Mouse (Mus musculus): ENCODE results near the gene C87436.

Gene C87436

DNA sequence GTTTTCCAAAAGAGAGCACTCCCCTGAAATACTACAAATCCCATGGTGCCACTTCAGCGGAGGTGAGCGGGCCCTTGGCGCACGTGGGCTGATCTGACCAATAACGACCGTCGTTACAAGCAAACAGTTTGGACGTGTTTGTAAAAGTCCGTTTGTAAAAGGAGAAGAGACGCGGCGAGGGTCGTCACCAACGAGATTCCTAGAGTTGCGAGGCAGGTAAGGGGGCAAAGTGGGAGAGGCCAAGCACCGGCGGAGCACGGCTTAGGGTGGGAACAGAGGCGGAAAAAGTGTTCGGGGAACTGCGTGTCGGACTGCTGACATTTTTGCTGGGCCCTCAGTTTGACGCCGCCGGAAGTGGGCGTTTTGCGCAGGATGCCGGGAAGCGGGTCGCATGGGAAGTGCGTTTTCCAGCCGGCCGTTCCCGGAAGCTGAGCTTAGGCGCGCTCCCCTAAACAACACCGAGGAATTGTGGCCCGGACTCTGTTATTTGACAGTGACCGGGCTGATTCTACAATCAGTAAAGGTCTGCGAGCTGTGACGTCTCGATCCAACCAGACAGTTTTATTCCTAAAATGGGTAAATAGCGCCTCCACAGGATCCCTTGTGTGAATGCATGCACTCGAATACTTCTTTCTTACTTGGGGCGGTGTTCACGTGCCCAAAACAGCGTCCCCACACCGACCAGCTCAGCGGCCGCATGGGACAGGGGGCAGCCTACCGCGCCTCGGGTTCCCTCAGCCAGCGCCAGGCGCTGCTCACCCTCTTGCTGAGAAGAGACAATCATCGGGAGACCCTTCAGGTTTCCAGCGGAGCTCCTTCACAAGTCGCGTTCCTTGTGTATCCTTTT, at the start of gene C87436:
C87436 (plus strand) TSS at position 103 of the 847 bp plus-strand sequence.
- ATAC-seq (ENCODE audit: low TSS enrichment): peak; percentile 88

DNA sequence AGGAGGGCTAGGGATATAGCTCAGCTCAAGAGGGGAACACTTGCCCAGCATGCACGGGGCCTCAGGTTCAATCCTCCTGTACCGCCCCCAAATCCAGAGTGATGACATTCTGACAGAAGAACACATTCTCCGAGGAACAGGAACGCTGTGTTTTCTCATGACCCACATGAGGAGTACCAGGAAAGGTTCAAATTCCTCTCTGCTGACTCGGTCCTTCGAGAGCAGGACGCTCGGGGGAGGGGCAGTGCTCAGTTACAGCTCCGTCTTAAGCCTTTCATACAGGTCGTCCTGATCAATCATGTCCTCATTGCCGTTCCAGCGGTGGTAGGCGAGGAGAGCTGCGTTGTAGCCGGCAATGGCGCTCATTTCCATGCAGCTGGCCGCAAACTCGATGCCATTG, 49.7 kb upstream of the C87436 start:
- ATAC-seq (ENCODE audit: low TSS enrichment): no peak

DNA sequence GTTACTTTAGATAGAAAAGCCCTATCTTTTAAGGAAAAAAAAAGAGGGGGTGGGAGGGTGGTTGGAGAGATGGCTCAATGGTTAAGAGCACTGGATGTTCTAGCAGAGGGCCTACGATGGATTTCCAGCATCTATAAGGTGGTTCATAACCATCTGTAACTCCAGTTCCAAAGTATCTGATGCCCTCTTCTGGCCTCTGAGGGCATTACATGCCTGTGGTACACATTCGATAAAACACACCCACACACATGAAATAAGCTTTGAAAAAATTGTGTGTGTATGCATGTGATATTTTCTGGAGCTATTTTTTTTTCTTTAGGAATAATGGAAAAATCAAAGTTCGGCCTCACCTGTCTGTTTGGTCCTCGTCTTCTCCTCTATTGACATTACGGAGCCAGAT, 46.8 kb upstream of the C87436 start:
- ATAC-seq (ENCODE audit: low TSS enrichment): no peak

DNA sequence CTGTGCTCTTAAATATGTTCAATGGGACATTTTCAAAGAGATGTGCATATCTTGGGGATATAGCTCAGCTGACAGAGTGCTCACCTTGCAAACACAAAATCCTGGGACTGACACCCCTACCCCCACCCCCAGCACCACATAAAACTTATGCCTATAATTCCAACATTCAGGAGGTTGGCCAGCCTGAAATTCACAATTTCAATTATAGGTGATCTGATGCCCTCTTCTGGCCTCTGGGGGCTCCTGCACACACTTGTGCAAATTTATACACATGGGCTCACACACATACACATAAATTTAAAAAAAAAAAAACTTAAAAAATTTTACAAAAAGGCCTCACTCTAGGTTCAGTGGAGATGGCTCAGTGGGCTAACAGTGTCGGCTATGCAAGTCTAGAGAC, 45.0 kb upstream of the C87436 start:
- no peak for ATAC-seq (ENCODE audit: low TSS enrichment)

DNA sequence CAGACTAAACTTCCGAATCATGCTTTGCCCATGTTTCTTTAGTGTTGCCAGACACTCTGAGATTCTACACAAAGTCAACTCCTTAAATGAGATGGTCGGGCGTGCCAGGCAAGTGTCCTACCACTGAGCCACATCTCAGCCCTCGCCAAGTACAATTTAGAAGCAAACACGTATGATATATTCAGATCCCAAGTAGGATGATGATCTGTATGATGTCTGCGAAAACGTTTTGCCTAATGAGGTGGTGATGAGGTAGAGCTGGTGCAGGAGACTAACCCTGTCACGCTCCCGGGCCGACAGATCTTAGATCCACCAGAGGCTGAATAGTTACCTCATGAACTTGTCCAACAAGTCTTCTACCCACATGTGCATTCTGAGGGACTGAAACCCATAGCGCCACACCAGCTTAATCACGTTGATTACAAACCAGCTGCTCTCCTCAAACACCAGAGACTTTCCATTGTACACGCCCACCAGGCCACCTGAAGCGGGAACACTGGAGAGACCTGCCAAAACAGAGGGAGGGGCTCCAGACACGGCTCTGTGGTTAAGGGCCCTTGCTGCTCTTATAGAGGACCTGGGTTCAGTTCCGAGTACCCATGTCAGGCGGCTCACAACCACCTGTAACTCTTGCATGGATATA, 44.0 kb upstream of the C87436 start:
- ATAC-seq (ENCODE audit: low TSS enrichment): no peak

DNA sequence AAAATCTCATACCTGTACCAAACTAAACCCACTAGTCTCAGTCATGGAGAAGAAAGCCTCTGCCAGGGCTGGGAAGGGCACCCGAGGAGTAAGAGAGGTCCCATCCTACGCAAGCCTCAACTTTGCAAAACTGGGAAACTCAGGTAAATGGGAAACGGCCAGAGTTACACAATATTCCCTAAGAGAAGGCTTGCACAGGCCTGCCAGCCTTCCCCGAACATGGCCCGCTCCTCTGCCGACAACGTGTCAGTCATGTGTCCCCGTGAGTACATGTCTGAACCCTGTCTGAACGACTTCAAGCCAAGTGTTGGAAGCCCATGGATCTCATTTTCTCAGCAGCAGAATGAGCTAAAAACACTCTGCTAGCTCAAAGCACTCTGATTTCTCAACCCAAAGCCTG, 43.2 kb upstream of the C87436 start:
- ATAC-seq (ENCODE audit: low TSS enrichment): no peak

DNA sequence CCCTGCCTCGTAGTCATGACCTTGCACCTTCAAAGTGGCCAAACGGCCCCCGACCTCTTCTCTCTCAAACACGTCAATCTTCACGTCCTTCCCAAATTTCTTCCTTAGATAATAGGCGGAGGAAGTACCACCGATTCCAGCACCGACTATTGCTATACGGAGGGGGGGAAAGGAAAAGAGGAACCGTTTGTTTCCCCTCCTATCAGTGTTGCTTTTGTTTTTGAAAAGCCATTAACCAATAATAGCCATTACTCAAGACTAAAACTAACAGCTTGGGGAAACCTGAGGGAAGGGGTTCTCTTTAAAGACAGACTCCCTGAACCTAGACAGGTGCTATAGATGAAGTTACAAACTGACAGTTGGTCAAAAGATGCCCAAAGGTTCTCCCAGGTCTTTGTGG, 42.2 kb upstream of the C87436 start:
- ATAC-seq (ENCODE audit: low TSS enrichment): no peak

DNA sequence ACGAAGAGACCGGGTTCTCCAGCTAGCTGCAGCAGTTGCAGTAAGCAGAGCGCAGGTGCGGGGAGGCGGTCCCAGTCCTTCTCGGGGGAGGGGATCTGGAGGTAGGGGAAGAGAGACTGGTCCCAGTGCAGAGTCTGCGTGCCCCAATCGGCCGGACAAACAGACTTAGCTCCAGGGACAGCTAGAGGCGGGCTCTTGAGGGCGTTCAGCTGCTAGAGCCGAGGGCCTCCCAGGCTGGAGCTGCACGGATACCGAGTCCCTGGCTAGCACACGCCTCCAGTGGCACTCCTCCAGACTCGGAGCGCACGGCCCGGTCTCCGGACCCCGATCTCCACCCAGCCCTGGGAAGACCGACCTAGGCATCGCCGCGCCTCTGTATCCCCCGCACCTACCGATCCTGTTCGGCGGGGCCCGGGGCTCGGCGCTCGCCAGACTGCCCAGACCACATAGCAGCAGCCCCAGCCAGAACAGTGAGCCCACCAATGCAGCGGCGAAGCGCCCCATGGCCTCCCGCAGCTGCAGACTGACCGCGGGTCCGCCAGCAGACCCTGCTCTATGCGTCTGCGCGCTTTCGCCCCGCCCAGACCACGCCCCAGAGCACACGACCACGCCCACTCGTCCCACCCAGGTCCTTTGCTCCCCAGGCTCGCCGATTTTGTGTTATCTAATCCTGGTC, 41.5 kb upstream of the C87436 start, which contains the start of gene Pcyox1:
Pcyox1 (minus strand) TSS at position 574 of the 676 bp plus-strand sequence.
- ATAC-seq (ENCODE audit: low TSS enrichment): peak; percentile 81

DNA sequence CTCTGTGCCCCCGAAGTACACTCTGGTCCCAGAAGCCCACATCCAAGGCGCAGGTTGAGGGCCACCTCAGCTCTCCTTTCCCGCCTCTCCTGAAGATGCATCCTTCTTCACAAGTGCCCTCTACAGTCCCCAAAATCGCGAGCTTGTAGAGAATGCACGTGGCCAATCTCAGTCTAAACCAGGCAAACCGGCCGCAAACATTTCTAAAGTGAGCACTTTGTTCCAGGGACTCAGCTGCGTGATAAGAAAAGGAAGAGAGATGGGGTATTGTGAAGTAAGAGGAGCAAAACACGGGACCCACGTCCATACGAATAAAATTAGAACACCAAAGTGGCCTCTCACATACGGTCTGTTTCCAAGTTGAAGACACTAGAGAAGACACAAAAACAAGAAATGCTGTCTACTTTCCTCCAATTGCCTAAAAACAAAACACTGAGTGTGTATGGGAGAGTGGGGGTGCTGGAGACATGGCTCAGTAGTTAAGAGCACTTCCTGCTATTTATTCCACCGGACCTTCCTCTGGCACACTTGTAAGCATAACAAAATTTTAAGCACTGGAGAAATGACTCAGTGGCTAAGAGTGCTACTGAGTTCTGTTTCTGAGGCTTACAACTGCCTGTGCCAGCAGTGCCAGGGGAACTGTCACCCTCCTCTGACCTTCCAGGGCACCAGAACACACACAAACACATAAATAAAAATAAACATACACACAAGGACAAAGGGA, 40.8 kb upstream of the C87436 start:
- ATAC-seq (ENCODE audit: low TSS enrichment): no peak

DNA sequence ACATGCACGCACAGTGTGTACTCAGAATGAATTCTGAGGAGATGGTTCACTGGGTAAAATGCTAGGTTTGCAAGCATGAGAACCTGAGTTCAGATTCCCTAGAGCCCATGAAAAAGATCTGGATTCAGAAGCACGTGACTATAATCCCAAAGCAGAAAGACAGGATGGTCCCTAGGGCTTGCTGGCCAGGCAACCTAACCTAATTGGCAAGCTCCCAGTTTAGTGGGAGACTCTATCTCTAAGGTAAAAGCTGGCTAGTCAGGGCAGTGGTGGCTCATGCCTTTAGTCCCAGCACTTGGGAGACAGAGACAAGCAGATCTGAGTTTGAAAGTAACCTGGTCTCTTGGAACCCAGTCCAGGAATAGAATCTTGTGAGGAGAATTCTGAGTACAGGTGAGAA, 39.2 kb upstream of the C87436 start:
- no peak for ATAC-seq (ENCODE audit: low TSS enrichment)

DNA sequence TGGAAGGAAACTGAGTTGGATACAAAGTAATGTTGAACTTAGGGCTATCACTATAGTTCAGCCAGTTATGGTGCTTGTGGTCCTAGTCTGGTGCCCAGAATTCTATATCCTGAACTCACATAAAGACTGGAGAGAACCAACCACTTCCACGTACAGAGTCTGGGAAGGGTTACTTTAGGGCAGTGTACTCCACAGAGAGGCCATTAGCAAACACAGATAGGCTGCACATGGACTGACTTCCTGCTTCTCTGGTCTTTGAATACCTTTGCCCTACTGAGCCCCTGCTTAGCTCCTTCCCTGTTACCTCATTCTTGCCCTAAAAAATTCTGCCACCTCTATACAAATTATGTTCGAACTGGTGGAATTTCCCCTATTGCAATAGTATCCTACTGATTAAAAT, 38.2 kb upstream of the C87436 start:
- ATAC-seq (ENCODE audit: low TSS enrichment): no peak

DNA sequence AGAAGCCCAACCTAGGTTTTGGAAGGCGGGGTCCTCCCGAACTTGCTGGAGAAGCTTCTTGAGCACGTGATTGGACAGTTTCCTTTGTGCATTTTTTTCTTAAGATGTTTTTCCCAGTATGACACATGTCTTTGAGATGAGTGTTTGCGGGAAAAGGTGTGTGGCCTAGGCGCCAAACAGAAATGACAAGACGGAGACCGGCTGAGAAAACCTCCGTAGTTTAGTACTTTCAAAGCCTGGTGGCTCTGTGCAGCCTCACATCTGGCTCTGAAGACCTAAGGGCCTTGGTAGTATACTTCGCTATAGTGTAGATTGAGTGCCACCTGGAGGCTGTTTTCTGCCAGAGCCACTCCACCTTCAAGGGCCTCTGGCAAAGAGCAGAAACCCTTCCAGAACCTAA, 37.2 kb upstream of the C87436 start:
- no peak for ATAC-seq (ENCODE audit: low TSS enrichment)

DNA sequence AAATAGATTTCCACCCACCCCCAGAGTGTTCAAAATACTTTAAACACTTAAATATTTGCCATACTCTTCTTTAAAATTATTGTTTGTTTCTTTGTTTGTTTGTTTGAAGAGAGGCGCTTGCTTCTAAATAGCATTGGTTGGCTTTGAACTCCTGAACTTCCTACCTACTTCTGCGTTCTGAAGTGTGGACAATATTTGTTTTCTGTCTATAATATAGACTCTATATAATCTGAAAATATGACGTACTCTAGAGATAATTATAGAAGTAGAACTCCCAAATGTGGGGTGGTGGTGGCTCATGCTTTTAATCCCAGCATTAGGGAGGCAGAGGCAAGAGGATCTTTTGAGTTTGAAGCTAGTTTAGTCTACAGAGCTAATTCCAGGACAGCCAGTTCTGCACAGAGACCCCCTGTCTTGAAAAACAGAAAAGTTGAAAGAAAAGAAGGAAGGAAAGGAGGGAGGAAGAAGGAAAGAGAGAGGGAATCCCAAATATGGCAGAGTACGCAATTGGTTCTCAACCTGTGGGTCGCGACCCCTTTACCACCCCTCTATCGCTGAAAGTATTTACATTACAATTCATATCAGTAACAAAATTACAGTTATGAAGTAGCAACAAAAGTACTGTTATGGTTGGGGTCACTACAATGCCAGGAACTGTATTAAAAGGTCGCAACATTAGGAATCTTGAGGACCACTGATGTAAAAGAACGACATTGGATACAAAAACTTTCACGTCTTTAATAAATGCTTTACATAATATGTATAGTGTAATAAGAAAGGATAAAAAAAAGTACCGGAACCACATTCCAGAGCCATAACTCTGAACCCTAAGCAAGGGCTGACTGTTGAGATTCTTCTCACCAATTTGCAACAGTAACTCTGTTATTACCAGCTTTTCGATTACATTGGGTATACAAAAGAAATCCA, 35.2 kb upstream of the C87436 start:
- no peak for ATAC-seq (ENCODE audit: low TSS enrichment)

DNA sequence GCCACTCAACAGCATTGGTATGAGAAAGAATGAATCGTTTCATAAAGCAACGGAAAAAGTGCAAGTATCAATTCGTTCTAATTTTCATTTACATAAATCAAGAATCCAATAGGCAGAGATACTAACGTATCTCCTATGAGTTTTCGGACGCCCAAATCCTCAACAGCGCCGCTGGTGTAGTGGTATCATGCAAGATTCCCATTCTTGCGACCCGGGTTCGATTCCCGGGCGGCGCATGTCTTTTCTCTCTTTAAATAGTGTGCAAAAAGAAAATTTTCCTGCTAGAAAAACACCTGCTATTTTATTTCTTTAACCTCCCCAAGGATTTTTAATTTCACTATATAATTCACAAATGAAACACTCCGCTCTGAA, 34.5 kb upstream of the C87436 start:
- peak; percentile 45 for ATAC-seq (ENCODE audit: low TSS enrichment)

DNA sequence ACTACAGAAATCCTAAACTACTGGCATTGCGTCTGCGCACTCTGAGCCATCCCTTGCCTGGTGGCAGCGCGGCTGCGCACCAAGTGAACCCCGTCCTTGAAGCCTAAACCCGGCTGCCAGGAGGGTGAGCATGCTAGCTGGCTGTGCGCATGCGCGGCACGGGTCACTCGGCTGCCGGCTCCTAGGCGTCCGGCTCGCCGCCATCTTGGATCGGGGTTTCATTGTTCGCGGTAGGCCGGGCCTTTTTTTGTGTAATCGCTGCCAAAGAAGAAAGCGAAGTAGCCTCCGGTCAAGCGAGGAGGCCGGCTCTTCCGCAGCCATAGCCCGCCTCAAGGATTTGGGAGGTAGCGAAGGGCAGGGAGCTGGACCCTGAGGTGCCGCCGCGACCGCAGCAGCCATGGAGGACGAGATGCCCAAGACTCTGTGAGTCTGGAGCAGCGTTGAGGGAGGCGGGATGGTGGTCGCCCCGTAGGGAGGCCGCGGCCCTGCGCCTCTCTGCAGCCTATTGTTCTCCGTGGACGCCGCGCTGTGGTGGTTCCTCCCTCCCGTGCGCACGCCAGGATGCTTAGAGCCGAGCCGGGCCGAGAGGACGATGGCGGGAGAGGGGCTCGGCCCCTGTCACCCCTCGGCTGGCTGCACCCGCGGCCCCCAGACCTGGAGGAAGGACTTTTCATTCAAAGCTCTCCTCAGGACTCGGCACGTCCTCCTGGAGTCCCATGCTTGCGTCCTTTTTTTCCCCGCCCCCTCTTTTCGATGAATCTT, 33.9 kb upstream of the C87436 start, which contains the start of gene Tia1:
Tia1 (plus strand) TSS at position 120 of the 762 bp plus-strand sequence.
- peak; percentile 95 for ATAC-seq (ENCODE audit: low TSS enrichment)

DNA sequence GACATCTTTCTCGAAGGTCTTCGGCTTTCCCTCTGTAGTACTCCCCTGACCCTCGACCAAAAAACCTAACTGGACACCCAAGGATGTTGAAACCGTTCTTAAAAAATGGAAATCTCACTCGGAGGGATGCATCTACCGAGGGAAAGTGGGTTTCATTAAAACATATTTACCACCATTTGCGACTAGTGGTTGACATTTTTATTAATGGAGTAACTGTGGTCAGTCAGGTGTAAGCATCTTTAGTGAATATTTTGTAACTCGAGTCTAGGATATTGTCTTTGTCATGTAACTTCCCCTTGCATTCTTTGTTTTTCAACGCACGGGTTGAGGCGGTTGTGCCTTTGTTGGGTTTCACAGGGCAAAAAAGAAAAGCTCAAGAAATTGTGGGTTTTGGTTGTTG, 33.2 kb upstream of the C87436 start:
- no peak for ATAC-seq (ENCODE audit: low TSS enrichment)

DNA sequence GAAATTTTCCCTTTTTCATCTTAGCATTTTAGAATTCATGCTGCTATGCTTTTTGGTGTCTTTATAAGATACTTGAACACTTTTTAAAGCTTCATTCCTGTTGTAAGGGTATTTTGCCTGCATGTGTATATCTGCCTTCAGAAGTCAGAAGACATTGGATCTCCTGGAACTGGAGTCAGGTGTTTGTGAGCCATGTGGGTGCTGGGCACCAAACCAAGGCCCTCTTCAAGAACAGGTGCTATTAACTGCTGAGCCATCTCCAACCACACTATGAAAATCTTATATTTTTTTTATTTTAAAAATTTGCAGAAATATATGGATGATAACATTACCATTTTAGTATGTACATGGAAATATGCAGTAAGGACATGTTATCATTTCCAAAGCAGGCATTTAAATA, 31.9 kb upstream of the C87436 start:
- ATAC-seq (ENCODE audit: low TSS enrichment): no peak

DNA sequence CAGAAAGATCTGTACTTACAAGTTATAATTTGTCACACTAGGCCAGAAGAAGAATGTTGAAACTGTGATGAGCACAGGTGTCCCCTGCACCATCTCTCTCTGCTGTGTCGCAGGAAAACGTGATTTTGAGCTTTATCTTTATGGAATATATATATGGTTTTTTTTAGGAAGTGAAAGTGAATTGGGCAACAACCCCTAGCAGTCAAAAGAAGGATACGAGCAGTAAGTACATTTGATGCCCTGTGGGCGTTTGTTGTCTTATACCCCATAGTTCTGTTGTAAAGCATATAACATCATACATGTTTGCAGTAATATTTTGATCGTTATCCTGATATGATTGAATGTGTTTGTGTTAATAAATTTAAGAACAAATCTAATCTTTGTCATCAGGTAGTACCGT, 19.5 kb upstream of the C87436 start:
- ATAC-seq (ENCODE audit: low TSS enrichment): no peak

DNA sequence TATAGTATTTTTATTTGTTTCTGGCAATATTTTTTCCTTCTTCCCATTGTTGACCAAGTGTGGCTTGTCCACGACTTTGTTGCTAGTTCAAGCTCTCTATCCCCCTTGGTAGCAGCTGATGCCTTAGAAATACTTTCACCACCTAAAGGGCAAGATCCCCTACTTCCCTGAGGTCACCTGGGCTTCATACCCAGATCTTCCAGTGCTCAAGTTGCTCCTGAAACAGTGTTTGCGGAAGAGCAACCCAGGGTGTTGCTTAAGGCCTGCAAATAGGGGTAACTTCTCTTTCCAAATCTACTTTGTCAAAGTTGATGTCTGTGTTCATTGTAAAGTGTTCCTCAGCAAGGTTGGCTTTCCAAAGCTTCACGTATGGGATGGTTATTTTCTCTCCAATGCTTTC, 18.9 kb upstream of the C87436 start:
- ATAC-seq (ENCODE audit: low TSS enrichment): no peak

DNA sequence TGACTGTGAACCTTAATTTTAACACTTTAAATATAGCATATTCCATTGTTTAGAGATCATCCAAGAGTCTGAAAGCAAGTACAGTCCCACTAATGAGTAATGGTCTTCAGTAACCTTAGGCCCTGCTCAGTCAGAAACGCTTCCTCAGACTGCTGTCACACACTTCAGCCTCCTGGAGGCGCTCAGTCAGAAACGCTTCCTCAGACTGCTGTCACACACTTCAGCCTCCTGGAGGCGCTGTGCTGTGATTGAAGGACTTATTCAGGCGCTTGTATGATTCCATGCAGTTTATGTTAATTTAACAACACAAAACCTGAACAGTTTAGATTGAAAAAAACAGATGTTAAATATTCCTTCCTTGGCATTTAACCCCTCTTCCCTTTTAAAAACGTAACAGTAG, 17.7 kb upstream of the C87436 start:
- no peak for ATAC-seq (ENCODE audit: low TSS enrichment)

Measured in frontal cortex, adult (tissue).